Mouse (Mus musculus): ENCODE results near the gene Dlg5. TPM values are rescaled to one million over a fixed set of nuclear protein-coding genes. Genes with fewer than 3 reads are reported as not detected.

The Dlg5 gene
- polyA plus RNA-seq, 1 experiment from 2014 or later = 37.5 TPM

DNA sequence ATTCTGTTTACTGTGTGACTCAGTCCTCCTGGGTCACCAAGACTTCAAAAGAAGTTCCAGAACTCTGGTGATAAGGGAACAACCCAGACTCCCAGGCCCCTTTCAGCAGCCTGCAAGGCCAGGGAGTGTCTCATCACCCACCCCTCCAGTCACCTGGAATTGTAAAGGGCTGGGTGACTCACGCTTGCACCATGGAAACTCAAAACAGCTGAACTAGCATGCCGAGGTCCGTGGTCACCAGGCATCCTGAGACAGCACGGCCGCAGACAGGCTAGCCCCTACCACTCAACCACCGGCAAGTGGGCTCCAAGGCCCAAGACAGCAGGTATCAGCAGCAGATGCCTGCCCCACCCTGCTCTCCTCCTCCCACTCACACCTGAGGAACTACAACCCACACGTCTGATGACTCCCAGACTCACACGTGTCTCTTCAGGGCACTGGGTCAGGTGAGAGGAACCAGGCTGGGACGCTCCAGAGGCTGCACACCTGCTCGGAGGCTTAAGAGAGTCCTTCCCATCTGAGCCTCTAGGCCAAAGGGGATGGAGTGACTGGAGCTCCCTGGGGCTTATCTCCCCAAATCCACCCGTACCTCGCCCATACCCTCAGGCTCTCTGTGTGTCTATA is 38.9 kb downstream of the Dlg5 start:
- Histone ChIP-seq H3K9ac (replicated peaks; ENCODE audit: low read depth, low read length) (no peak overlapping the region), H3K4me3 (ENCODE audit: low read depth, low read length) (no peak overlapping the region), H3K4me2 (ENCODE audit: low read depth, low read length) (no peak overlapping the region), H3K27me3 (ENCODE audit: control insufficient read depth, insufficient read depth, low read length) (no peaks in the 10 kb centered on the region), H3K27ac (ENCODE audit: low read depth, low read length) (peak overlapping the region; percentile 63), H3K36me3 (ENCODE audit: control insufficient read depth, insufficient read depth, low read length) (no peaks in the 10 kb centered on the region), H3K9me3 (ENCODE audit: control insufficient read depth, low read length) (no peaks in the 10 kb centered on the region), H3K4me1 (ENCODE audit: control insufficient read depth, insufficient read depth, low read length) (peaks cover 36% of the 10 kb centered on the region)
- 0 out of 2 replicates have a peak, but pooled peaks have one; percentile 8 for ATAC-seq (ENCODE audit: low read depth)
- 66% methylated on average over 12 of the region's 12 CpGs for whole genome bisulfite sequencing

GRCm38 (mm10) chr14:24206314-24206713 is 39.4 kb downstream of the Dlg5 start:
- H3K36me3 ChIP-seq (ENCODE audit: control insufficient read depth, insufficient read depth, low read length) = no peaks in the 10 kb centered on the region
- peaks cover 36% of the 10 kb centered on the region for H3K4me1 ChIP-seq (ENCODE audit: control insufficient read depth, insufficient read depth, low read length)
- WGBS = 50% methylated on average over 4 of the region's 9 CpGs
- no peak overlapping the region for H3K4me2 ChIP-seq (ENCODE audit: low read depth, low read length)
- H3K4me3 ChIP-seq (ENCODE audit: low read depth, low read length) = no peak overlapping the region
- ATAC-seq (ENCODE audit: low read depth) = no peak
- 0 out of 2 replicates have a peak overlapping the region, but pooled peaks have one; percentile 55 for H3K27ac ChIP-seq (ENCODE audit: low read depth, low read length)
- H3K27me3 ChIP-seq (ENCODE audit: control insufficient read depth, insufficient read depth, low read length) = no peaks in the 10 kb centered on the region
- no peak overlapping the region for H3K9ac ChIP-seq (replicated peaks; ENCODE audit: low read depth, low read length)
- H3K9me3 ChIP-seq (ENCODE audit: control insufficient read depth, low read length) = no peaks in the 10 kb centered on the region

GRCm38 (mm10) chr14:24205281-24205871 is 40.3 kb downstream of the Dlg5 start:
- Histone ChIP-seq H3K9ac (replicated peaks; ENCODE audit: low read depth, low read length) (0 out of 2 replicates have a peak overlapping the region, but pooled peaks have one; percentile 7), H3K27ac (ENCODE audit: low read depth, low read length) (peak overlapping the region; percentile 55), H3K4me2 (ENCODE audit: low read depth, low read length) (no peak overlapping the region), H3K9me3 (ENCODE audit: control insufficient read depth, low read length) (no peaks in the 10 kb centered on the region), H3K36me3 (ENCODE audit: control insufficient read depth, insufficient read depth, low read length) (no peaks in the 10 kb centered on the region), H3K4me3 (ENCODE audit: low read depth, low read length) (no peak overlapping the region), H3K4me1 (ENCODE audit: control insufficient read depth, insufficient read depth, low read length) (peaks cover 36% of the 10 kb centered on the region), H3K27me3 (ENCODE audit: control insufficient read depth, insufficient read depth, low read length) (no peaks in the 10 kb centered on the region)
- peak; percentile 21 for ATAC-seq (ENCODE audit: low read depth)
- 14% methylated on average over 6 of the region's 6 CpGs for whole genome bisulfite sequencing

DNA sequence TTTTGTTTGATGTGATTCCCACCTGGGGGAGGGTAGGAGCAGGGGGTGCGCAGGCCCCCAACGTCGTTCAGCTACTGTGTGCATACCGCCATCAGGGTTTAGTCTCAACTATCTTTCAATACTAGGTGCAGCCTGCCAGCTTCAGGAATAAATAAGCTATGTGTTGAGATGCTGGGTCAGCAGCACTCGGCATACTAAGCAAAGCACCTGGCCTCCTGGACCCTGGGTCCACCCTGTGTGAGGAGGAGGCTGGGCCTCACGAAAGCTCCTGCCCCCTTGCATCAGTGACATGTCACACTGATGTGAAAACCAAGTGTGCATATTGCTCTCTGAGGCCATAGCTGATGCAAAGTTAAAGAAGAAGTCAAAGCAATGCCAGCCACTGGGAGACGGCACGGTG is 42.5 kb downstream of the Dlg5 start:
- H3K27ac ChIP-seq (ENCODE audit: low read depth, low read length) = no peak overlapping the region
- no peak overlapping the region for H3K4me3 ChIP-seq (ENCODE audit: low read depth, low read length)
- H3K9ac ChIP-seq (replicated peaks; ENCODE audit: low read depth, low read length) = no peak overlapping the region
- no peak overlapping the region for H3K4me2 ChIP-seq (ENCODE audit: low read depth, low read length)
- no peaks in the 10 kb centered on the region for H3K36me3 ChIP-seq (ENCODE audit: control insufficient read depth, insufficient read depth, low read length)
- H3K9me3 ChIP-seq (ENCODE audit: control insufficient read depth, low read length) = no peaks in the 10 kb centered on the region
- ATAC-seq (ENCODE audit: low read depth) = no peak
- 93% methylated on average over 8 of the region's 8 CpGs for WGBS
- peaks cover 36% of the 10 kb centered on the region for H3K4me1 ChIP-seq (ENCODE audit: control insufficient read depth, insufficient read depth, low read length)
- no peaks in the 10 kb centered on the region for H3K27me3 ChIP-seq (ENCODE audit: control insufficient read depth, insufficient read depth, low read length)

- Histone ChIP-seq H3K27me3 (ENCODE audit: control insufficient read depth, insufficient read depth, low read length) (no peaks in the 10 kb centered on the region), H3K36me3 (ENCODE audit: control insufficient read depth, insufficient read depth, low read length) (no peaks in the 10 kb centered on the region), H3K9me3 (ENCODE audit: control insufficient read depth, low read length) (no peaks in the 10 kb centered on the region), H3K4me2 (ENCODE audit: low read depth, low read length) (no peak overlapping the region), H3K4me1 (ENCODE audit: control insufficient read depth, insufficient read depth, low read length) (peaks cover 17% of the 10 kb centered on the region), H3K9ac (replicated peaks; ENCODE audit: low read depth, low read length) (no peak overlapping the region), H3K4me3 (ENCODE audit: low read depth, low read length) (no peak overlapping the region), H3K27ac (ENCODE audit: low read depth, low read length) (no peak overlapping the region)
- WGBS = 98% methylated on average over 2 of the region's 2 CpGs
- no peak for ATAC-seq (ENCODE audit: low read depth)
Measured at GRCm38 (mm10) chr14:24200771-24201170, 44.9 kb downstream of the Dlg5 start.

DNA sequence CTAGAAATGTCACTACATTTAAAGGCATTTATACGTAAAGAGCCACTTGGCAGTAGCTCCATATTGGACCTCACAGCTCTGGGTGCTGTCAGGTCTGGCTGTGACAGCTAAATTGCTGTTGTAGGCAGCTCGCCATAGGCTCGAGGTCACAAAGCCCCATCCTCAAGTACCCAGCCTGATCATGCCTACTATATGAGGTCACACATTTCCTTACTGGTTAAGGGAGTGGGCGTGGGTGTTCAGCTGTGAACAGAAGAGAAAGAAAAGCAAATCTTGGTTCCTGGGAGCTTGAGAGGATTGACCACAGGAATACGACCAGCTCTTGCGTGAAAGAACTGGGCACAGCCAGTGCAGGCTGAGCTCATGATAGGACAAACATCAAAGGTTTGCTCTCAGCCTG is 46.0 kb downstream of the Dlg5 start:
- 90% methylated on average over 6 of the region's 6 CpGs for WGBS

GRCm38 (mm10) chr14:24197865-24198264 is 47.9 kb downstream of the Dlg5 start:
- H3K4me3 ChIP-seq (ENCODE audit: low read depth, low read length) = no peak overlapping the region
- H3K27ac ChIP-seq (ENCODE audit: low read depth, low read length) = no peak overlapping the region
- H3K36me3 ChIP-seq (ENCODE audit: control insufficient read depth, insufficient read depth, low read length) = no peaks in the 10 kb centered on the region
- no peaks in the 10 kb centered on the region for H3K27me3 ChIP-seq (ENCODE audit: control insufficient read depth, insufficient read depth, low read length)
- no peaks in the 10 kb centered on the region for H3K9me3 ChIP-seq (ENCODE audit: control insufficient read depth, low read length)
- no peak for ATAC-seq (ENCODE audit: low read depth)
- H3K4me1 ChIP-seq (ENCODE audit: control insufficient read depth, insufficient read depth, low read length) = no peaks in the 10 kb centered on the region
- 78% methylated on average over 5 of the region's 5 CpGs for WGBS
- H3K9ac ChIP-seq (replicated peaks; ENCODE audit: low read depth, low read length) = no peak overlapping the region
- H3K4me2 ChIP-seq (ENCODE audit: low read depth, low read length) = no peak overlapping the region

More for the DNA sequence above, 46.0 kb downstream of the Dlg5 start:
- no peaks in the 10 kb centered on the region for H3K9me3 ChIP-seq (ENCODE audit: control insufficient read depth, low read length)
- H3K27me3 ChIP-seq (ENCODE audit: control insufficient read depth, insufficient read depth, low read length) = no peaks in the 10 kb centered on the region
- ATAC-seq (ENCODE audit: low read depth) = no peak
- no peaks in the 10 kb centered on the region for H3K36me3 ChIP-seq (ENCODE audit: control insufficient read depth, insufficient read depth, low read length)
- H3K9ac ChIP-seq (replicated peaks; ENCODE audit: low read depth, low read length) = no peak overlapping the region
- H3K4me1 ChIP-seq (ENCODE audit: control insufficient read depth, insufficient read depth, low read length) = peaks cover 7% of the 10 kb centered on the region; the same call in 1 of the 2 replicates
- no peak overlapping the region for H3K4me3 ChIP-seq (ENCODE audit: low read depth, low read length)
- no peak overlapping the region for H3K4me2 ChIP-seq (ENCODE audit: low read depth, low read length)
- no peak overlapping the region for H3K27ac ChIP-seq (ENCODE audit: low read depth, low read length)

DNA sequence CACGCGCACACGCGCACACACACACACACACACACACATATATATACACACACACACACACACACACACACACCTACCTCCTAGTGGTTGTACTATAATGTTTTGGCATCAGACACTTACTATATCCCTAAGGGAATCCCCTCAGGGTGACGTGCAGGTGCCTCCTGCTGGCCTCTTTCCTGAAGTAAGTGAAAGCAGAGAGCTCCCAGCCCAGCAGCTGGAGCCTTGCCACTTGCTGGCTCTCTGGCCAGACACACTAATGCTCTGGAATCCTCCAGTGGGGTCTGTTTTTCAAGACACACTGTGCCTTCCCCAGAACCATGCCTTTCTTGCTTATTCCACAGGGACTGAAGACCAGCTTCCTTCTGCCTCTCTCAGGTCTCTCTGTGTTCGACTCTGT is 48.8 kb downstream of the Dlg5 start:
- 87% methylated on average over 6 of the region's 6 CpGs for WGBS
- Histone ChIP-seq H3K4me1 (ENCODE audit: control insufficient read depth, insufficient read depth, low read length) (no peaks in the 10 kb centered on the region), H3K27ac (ENCODE audit: low read depth, low read length) (no peak overlapping the region), H3K27me3 (ENCODE audit: control insufficient read depth, insufficient read depth, low read length) (no peaks in the 10 kb centered on the region), H3K4me2 (ENCODE audit: low read depth, low read length) (no peak overlapping the region), H3K36me3 (ENCODE audit: control insufficient read depth, insufficient read depth, low read length) (no peaks in the 10 kb centered on the region), H3K9ac (replicated peaks; ENCODE audit: low read depth, low read length) (no peak overlapping the region), H3K9me3 (ENCODE audit: control insufficient read depth, low read length) (no peaks in the 10 kb centered on the region), H3K4me3 (ENCODE audit: low read depth, low read length) (no peak overlapping the region)
- no peak for ATAC-seq (ENCODE audit: low read depth)

GRCm38 (mm10) chr14:24190131-24190530 is 55.6 kb downstream of the Dlg5 start:
- Histone ChIP-seq H3K4me2 (ENCODE audit: low read depth, low read length) (no peak overlapping the region), H3K27me3 (ENCODE audit: control insufficient read depth, insufficient read depth, low read length) (no peaks in the 10 kb centered on the region), H3K9ac (replicated peaks; ENCODE audit: low read depth, low read length) (no peak overlapping the region), H3K36me3 (ENCODE audit: control insufficient read depth, insufficient read depth, low read length) (peaks cover 4% of the 10 kb centered on the region; the same call in 1 of the 2 replicates), H3K9me3 (ENCODE audit: control insufficient read depth, low read length) (no peaks in the 10 kb centered on the region), H3K4me1 (ENCODE audit: control insufficient read depth, insufficient read depth, low read length) (no peaks in the 10 kb centered on the region), H3K4me3 (ENCODE audit: low read depth, low read length) (no peak overlapping the region), H3K27ac (ENCODE audit: low read depth, low read length) (no peak overlapping the region)
- no peak for ATAC-seq (ENCODE audit: low read depth)
- WGBS = 96% methylated on average over 13 of the region's 13 CpGs
